Mouse (Mus musculus): ENCODE measurements around the gene Sorcs1.

GRCm38 (mm10) chr19:50441099-50441498 lies 237.3 kb downstream of the Sorcs1 start:
- TF ChIP-seq POLR2A (IDR thresholded peaks at IDR 0.05; ENCODE audit: insufficient read depth, low read depth, low read length) (no peak), CTCF (IDR thresholded peaks at IDR 0.05) (no peak)
